Mouse (Mus musculus): ENCODE results near the gene Cutal. TPM values are rescaled to one million over a fixed set of nuclear protein-coding genes. Genes with fewer than 3 reads are reported as not detected.
A peak's percentile ranks its signal among the peaks of the same experiment; 100 is the strongest.

Cutal gene
- polyA plus RNA-seq, 1 experiment = 3.0 TPM

DNA sequence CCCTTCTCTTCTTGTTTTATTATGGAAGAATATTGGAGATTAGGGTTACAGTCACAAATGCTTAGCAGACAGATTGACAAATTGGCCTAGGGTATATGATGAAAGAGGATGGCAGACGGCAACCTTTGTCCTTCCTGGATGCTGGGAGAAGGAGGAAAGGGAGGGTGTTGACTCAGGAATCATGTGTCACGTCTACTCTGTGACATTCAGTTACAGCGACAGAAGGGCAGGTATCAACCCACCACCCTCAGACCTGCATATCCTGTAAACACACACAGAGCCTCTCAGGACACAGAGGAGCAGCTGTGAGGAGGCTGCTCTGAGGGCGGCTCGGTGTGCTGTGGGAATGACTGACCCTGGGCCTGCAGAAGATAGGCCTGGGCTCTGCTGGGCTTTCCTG, 9.0 kb downstream of the Cutal start:
- DNase-seq (ENCODE audit: low spot score) = no peak

DNA sequence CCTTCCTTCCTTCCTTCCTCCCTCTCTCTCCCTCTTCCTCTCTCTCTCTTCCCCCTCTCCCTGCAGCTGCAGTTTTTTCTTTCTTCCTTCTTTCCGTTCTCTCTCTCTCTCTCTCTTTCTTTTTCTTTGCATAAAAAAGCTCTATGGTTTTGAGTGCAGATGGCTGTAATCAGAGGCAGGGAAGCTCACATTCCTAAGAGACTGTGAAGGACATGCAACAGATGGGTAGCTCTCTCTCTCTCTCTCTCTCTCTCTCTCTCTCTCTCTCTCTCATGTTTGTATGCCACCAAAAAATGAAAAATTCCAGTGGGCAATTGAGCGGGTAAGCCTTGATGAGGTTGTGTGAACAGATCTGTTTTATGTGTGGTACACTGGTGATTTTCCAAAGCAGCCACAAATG, 10.0 kb downstream of the Cutal start:
- no peak for DNase-seq (ENCODE audit: low spot score)

DNA sequence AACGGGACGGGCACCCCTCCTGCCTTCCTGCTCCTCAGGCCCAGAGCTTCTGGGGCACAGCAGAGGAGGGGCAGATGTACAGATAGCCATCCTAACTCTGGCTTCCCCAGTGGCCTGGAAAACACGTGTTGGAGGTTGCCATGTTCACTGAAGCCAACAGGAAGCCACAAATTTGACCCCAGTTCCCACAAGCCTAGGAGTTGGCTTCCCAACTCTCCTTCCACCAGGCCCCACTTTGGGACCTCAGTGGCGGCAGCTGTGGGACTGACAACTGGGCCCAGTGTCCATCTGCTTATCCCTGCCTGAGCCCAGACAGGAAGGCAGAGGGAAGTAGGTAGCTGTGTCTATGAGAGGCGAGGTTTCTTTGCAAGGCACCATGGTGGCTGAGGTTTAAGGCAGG, 19.8 kb downstream of the Cutal start:
- no peak for DNase-seq (ENCODE audit: low spot score)

DNA sequence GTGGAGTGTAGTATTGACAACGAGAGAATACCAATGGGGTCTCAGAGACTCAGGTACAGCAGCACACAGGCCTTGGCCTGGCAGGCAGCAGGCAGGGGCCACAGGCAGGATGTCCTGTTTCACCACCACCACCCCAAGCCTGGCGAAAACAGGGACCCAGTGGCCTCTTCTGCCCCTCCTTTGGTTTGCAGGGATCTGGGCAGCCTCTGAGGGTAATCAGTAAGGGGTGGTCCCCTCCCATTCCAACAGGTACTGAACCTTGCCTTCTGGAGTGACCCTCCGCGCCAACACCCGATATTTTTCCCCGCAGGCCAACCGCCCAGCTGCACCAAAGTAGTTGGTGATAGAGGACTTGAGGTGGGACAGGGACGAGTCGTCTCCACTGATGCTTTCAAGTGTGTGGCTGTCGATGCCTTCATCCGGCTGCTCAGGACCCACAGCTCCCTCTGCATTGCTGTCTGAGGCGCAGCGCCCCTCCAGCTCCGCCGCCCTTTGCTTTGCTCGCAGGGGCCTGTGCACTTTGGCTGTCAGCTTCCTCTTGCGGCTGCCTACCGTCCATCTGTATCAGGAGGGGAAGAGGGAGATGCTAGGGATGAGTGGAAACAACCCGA, 21.4 kb downstream of the Cutal start:
- no peak for DNase-seq (ENCODE audit: low spot score)

DNA sequence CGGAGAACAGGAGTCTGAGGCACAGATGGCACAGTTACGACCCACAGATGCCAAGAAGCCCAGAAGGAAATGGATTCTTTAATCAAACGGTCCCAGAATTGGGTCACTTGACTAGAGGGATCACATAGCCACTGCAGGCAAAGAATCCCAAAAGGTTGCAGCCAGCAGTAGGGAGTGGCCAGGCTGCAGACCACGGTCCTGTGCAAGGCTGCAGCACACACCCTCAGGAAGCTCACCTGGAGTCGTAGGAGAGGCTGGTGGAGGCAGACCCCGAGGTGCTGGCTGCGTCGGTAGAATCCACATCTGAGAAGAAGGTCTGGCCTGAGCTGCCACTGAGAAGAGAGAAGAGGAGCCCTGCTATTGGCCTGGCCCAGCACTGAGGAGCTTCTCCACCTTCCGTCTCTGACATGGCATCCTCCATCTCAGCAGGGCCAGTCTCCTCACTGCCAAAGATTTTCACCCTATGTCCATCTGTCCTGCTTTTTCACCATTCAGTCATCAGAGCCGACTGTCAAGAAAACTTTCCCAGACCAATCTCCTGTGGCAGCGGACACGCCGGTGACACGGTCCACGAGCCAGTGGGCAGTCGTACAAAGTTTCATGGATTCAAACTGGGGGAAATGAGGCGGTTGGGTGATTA, 22.7 kb downstream of the Cutal start:
- DNase-seq (ENCODE audit: low spot score) = no peak

DNA sequence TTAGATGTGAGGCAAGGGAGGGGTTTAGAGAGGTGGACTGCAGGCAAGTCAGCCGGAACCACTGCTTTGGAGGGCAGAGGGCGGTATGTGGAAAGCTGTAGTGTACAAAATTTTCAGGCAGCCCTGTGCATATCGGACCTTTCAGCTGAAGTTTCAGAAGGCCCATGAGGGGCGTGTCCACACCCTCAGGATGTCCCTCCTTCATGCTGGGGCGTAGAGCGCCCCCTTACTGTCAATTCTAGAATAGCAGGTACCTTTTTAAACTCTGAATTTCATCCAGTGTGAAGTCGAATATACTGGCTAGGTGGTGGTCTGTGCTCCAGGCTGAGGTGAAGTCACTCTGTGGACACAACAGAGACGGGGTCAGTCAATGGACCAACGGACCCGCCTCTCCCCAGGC, 23.6 kb downstream of the Cutal start:
- DNase-seq (ENCODE audit: low spot score) = no peak

DNA sequence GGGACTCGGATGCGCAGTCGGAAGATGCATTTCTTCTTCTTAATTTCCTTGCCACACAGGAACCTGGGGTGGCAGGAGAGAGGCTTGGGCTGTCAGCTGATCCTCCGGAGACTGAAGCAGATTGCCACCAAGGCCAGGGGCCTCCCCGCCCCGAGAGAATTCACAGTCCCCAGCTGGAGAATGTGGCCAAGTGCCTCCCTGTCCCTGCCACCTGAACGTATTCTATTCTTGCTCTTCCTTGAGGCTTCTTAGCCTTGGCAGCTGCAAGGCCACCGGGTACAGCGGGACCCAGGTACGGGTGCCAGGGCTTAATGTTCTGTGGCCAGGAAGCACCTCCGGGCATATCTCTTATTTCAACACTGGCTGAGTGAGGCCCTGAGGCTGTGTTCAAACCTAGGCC, 25.5 kb downstream of the Cutal start:
- no peak for DNase-seq (ENCODE audit: low spot score)

DNA sequence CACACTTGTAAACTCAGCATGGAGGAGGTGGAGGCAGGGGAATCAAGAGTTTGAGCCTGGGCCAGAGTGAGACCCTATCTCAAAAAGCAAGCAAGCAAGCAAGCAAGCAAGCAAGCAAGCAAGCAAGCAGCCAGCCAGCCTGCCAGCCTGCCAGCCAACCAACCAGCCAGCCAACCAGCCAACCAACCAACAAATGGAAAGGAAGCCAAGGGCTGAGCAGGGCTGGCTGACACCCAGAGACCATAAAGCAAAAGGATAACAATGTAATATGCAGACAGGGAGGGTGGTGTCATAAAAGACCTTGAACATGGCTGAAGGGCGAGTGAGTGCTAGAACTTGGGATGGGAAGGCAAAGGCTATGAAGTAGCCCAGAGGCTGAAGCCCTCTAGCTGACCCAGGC, 26.2 kb downstream of the Cutal start:
- DNase-seq (ENCODE audit: low spot score) = no peak

DNA sequence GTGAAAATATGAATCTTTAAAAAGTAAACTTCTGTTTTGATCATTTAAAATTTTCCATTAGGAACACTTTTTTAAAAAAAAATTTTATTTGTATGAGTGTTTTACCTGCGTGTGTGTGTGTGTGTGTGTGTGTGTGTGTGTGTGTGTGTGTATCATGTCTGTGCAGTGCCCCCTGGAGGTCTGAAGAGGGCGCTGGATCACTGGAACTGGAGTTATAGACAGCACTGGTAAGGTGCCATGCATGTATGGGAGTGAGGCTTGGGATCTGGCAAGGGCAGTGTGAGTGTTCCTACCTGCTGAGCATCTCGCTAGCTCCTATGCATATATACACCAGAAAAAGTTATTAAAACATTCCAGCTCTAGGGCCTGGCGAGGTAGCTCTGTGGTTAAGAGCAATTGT, 27.5 kb downstream of the Cutal start:
- no peak for DNase-seq (ENCODE audit: low spot score)

DNA sequence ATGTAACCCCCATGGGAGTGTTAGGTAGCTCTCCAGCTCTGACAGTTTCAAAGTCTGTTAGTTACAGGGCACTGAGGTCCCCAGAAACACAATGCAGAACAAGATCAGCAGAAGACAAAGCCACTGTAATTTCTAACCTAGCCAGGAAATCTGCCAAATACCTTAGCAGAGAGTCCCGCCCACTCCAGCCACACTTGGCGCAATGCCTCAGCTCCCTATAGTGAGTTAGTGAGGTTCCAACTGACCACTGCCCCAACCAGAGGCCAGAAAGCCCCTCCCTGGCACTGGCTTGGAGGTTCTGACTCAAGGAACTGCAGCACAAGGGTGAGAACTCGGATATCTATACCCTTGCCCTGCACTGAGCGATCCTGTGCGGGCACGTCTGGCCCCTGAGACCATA, 28.5 kb downstream of the Cutal start:
- no peak for DNase-seq (ENCODE audit: low spot score)

DNA sequence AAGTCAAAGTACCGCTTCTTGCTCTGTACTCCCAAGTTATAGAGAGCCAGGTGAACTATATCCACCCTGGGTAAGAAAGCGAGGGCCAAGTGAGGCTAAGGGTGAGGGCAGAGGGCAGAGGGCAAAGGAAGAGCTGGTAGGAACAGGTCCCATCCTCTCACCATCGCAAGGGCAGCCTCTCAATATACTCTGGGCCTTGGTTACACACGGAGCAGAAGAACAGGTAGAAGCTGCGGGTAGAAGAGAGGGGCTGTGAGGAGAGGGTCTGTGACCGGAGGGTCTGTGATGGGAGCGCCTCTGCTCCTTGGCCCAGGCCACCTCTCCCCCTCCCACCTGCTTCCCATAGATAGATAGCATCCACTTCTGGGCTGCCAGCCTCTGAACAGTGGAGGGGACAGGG, 29.0 kb downstream of the Cutal start:
- no peak for DNase-seq (ENCODE audit: low spot score)

DNA sequence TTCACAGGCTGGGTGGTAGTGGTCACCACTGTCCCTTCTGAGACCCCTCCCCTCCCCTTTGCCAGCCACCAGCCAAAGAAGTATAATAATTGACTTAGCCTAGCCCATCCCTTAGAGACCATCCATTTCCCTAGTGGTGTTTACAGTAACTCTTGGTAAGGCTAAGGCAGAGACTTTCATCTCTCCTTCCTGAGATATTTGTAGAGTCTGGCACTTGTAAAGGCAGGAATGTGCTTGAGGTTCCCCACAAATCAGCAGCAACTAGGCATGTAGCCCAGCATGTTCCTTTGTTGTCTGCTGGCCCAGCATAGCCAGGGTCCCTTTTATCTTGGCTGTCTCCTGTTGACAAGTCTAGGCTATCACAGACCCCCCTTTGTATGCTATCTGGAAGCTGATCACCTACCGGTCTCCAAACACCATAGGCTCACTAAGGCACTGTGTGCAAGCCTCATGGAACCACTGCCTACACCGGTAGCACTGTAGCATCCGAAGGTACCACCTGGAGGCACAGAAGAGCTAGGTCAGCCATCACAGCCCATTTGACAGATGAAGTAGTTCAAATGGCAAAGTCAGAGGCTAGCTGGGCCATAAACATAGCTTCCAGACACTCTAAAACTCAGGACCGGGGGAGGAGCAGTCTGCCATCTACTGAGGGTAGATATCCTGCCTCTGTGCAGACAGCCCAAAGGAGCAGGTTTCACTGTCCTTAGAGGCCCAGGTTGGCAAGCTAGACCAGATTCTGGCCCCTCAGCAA, 29.6 kb downstream of the Cutal start:
- DNase-seq (ENCODE audit: low spot score) = no peak

DNA sequence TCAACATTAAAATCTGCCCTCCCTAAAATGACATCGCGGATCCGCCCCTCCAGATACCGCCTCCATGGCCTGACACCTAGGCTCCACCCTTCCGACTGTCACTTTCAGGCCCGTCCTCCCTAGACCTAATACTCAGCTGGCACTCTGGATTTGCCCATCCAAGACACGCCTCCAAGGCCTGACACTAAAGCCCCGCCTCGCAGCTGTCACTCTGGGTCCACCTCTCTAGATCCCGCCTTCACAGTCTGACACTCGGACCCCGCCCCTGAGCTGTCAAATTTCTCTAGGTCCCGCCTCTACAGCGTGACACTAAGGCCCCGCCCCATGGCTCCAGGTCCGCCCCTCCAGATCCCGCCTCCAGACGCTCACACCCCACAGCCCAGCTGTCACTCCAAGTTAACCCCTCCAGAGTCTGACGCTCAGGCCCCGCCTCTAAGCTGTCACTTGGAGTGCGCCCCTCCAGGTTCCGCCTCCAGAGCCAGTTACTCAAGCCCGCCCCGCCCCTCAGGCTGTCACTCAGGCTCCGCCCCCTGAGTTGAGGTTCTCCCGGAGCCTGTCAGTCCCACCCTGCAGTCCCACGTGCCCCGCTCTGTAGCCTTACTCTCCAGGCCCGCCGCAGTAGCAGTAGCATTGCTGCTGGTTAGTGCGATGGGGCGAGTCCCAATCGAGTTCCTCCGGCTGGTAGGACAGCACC, 30.8 kb downstream of the Cutal start:
- peak; percentile 86 for DNase-seq (ENCODE audit: low spot score)

DNA sequence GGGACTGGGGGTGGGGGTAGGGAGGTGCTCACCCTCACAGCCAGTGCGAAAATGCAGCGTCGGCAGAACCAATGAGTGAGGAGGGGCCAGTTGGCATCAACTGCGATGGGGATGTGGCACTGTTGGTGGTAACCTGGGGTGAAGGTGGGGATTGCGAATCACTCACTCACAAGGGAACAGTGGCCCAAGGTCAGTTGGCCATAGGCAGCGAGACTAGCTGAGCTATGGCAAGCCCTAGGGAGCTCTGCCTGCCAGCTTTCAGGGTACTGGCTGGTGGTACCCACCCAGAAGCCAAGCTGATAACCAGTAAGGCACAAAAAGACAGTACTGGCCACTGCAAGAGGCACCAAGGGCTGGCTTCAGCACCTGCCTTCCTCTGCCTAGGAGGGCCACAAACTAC, 32.2 kb downstream of the Cutal start:
- no peak for DNase-seq (ENCODE audit: low spot score)

DNA sequence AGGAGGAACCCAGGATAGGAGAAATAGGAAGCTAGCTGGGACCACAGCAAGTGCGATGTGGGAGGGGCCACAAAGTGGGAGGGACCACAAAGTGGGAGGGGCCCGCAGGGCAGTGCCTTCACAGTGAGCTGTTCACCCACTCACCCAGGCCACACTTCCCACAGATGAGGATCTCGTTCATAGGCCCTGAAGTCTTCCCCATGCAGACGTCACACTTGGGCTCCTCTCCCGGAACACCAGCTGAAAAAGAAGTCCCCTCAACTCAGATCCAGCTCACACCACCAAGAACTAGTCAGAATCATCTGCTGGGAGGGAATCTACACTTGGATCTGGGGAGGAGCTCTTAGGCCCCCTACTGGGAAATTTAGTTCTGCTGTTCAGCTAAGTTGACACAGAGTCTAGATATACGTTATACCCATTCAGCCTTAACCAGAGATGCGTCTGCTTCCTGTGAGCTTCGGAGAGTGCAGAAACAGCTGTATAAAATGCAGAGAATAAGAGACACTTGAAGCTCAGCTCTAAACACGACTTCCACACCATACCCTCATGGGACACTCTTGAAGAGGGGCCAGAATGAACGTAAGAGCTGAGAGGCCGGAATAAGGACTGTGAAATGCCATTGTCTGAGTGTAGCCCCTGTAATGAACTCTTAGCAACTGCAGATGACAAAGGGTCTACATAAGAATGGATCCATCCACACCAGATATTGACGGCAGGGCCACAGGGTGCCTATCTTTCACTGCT, 32.8 kb downstream of the Cutal start:
- no peak for DNase-seq (ENCODE audit: low spot score)

DNA sequence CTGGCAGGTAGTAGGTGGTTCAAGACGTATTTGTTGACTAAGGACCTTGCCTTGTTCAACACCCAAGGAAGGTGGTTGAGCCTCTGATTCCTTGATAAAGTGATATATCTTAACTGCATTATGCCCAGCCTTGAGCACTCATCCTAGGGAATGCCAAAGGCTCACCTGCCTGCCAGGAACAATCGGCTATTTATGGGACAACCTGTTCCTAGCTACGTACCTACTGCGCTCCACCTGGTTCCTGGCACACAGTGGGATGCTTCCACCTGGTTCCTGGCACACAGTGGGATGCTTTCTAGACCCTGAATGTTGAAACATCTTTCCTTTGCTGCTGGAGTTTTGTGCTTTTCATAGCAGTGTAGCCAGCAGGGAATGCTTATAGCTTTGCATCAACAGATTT, 35.5 kb downstream of the Cutal start:
- no peak for DNase-seq (ENCODE audit: low spot score)

DNA sequence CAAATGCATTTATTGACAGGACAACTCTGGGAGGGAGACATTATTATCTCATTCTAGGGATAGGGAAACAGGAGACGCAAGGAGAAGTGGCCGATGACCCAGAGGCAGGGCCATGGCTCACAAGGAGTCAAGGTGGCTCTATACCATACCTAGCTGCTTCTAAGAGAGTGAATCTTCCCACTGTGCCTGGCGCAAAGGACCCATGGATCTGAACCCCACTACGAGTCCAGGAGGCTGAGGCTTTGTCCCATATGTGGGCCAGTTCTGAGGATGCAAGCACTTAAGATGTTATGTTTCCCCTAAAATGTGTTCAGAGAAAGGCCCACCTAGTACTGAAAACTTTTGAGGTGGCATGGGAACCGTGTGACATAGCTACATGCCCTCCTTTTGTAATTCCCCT, 37.7 kb downstream of the Cutal start:
- DNase-seq (ENCODE audit: low spot score) = no peak

DNA sequence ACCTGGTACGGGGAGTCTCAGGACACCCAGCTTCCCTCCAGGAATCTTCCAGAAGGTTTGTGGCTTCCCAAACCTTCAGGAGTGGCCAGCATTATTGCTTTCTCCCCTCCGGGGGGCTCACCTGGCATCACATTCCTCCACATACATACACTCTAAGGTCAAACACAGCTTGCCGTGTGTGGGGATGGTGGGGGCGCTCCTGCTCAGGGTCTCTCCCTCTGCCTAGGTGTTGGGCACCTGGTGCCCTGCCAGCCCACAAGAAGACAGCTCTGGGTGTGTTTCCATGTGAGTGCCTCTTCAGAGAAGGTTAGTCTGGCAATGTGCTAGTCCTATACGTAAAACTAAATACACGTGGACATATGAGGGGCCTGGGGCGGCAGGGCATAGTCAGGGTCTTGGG, 38.4 kb downstream of the Cutal start:
- no peak for DNase-seq (ENCODE audit: low spot score)

DNA sequence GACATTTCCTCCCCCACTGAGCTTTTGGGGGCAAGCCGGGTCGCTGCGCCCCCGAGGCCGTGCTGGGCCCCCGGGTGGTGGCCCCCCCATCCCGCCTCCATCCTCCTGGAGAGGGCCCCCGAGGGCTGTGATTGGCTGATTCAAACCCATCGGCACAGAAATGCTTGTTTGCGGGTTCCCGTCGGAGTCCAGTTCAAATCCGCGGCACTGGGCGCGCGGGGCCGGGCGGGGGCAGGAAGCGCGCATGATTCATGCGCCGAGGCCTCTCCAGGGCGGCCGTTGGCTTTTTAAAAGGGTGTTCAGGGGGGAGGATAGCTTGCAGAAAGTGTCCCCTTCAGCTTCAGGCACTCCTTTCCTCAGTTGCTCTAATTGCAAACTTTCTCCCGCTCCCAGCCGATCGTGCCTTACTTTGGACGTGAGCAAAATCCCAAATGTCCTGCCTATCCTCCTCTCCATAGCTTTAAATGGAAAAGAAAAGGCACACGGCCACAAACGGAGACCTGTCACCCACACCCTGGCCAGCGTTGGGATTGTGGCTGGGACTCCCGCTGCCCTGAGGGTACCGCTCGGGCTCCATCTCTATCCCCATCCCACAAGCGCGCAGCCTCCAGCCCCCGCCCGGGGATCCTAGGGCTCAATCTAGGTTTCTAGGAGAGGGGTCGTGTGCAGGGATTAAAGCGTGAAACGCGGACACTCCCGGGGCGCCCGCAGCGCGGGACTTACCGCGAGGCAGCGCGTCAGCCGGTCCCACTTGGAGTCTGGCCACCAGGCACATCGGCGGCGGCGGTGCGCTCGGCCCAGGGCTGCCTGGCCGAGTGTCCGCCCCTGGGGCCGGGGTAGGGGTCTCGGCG, 39.2 kb downstream of the Cutal start, which contains the start of gene Phf19:
TSS of gene Phf19 (minus strand) at position 809 of the 851 bp plus-strand sequence.
- peak; percentile 41 for DNase-seq (ENCODE audit: low spot score)

DNA sequence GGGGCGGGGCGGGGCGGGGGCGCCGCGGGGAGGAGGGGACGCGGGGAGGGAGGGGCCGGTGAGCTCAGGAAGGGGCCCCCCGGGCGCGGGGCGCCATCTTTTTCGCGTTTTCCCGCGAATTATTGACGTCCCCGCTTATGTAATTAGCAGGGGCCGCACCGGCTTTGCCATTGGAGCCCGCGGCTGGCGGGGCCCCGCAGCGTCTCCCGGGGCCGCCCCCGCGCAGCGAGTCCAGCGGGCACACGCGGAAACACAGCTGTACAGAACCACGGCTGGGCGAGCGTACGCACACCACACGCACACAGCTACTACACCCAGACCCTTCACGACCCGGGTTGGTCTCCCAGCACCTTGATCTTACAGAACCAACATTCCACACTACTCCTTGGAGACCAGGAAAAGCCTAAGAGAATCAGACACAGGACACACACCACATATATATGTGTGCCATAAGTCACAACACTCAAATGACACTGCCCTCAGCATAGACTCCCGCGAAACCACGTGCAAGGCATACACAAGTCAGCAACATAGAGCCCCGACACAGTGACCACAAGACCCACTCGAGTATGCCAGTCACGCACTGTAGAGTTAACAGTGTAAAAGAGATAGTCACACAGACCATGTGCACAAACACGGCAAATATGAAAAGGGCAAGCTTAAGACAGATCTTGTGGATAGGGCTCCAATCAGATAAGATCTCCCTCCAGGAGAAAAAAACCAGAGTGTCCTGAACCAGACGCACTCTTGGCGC, 40.0 kb downstream of the Cutal start:
- no peak for DNase-seq (ENCODE audit: low spot score)

DNA sequence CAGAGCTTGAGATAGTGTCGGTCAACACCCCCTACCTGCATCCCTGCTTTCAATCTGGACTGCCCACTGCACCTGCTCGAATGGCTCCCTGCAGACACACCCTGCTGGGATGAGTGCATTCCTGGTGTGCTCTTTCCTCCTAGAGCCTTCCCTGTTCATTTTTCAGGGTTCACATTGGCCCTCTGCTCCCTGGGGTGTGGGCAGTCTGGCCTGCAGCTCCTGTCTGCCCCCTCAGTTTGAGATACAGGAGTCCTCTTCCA, 40.6 kb downstream of the Cutal start:
- no peak for DNase-seq (ENCODE audit: low spot score)

All from urinary bladder, adult 2 months (tissue).